Comparison of ENCODE assay signal across 8 mouse cellular contexts in genomic region chr10:126919067-126919466, GRCm38 (mm10). TPM values are rescaled to one million over a fixed set of nuclear protein-coding genes. Genes with fewer than 3 reads are reported as not detected.
A peak's percentile ranks its signal among the peaks of the same experiment; 100 is the strongest.
DNase-seq lines count a peak whose midpoint lies in the region; ATAC-seq and TF ChIP-seq lines count a peak whose summit lies in the region.

No protein-coding gene starts in this region.

- peaks cover 6% of the 10 kb centered on the region; the same call in 1 of the 2 replicates for H3K4me1 ChIP-seq in cerebellum, adult 2 months (ENCODE audit: control insufficient read depth, insufficient read depth, low read length)
- no peaks in the 10 kb centered on the region for H3K4me1 ChIP-seq in hindbrain, embryonic 11.5 days (replicated peaks; ENCODE audit: control insufficient read depth, insufficient read depth, low read length)
- H3K4me1 ChIP-seq in lung, embryonic 16.5 days (replicated peaks; ENCODE audit: control insufficient read depth, insufficient read depth, low read length) = no peaks in the 10 kb centered on the region

- no peak overlapping the region for H3K4me2 ChIP-seq in hindbrain, embryonic 11.5 days (replicated peaks; ENCODE audit: low read depth, low read length)
- no peak overlapping the region for H3K4me2 ChIP-seq in lung, embryonic 16.5 days (ENCODE audit: low read depth, low read length)

- H3K9ac ChIP-seq in hindbrain, embryonic 11.5 days (ENCODE audit: low read depth, low read length) = no peak overlapping the region
- H3K9ac ChIP-seq in lung, embryonic 16.5 days (ENCODE audit: low read length) = no peak overlapping the region

- H3K36me3 ChIP-seq in hindbrain, embryonic 11.5 days (ENCODE audit: control insufficient read depth, insufficient read depth, low read length) = no peaks in the 10 kb centered on the region
- no peaks in the 10 kb centered on the region for H3K36me3 ChIP-seq in lung, embryonic 16.5 days (ENCODE audit: control insufficient read depth, insufficient read depth, low read length)

- H3K4me3 ChIP-seq in cerebellum, adult 2 months (replicated peaks; ENCODE audit: insufficient read depth, low read depth, low read length) = no peak overlapping the region
- H3K4me3 ChIP-seq in hindbrain, embryonic 11.5 days (ENCODE audit: low read depth, low read length) = no peak overlapping the region
- H3K4me3 ChIP-seq in lung, embryonic 16.5 days (ENCODE audit: low read length) = no peak overlapping the region

- peak; percentile 81 for DNase-seq in MEL-GATA-1-ER (ENCODE audit: extremely low read depth, low read depth)
- DNase-seq in cerebellum, adult 2 months = peak; percentile 88 to 97
- DNase-seq in forelimb bud, embryonic 11.5 days (ENCODE audit: low read depth, low spot score) = peak; percentile 94
- peak; percentile 98 for DNase-seq in hindbrain, embryonic 11.5 days (ENCODE audit: low spot score)
- peak; percentile 88 for DNase-seq in layer of hippocampus, adult 9-11 months
- DNase-seq in ovary, postnatal 36 days (ENCODE audit: low spot score) = peak; percentile 87
- peak; percentile 90 for DNase-seq in thymus, postnatal 14 days

- TF ChIP-seq CTCF in cerebellum, adult 2 months (IDR thresholded peaks at IDR 0.05; ENCODE audit: borderline replicate concordance, insufficient read depth, low read depth, low read length) = peak; percentile 100

- H3K27ac ChIP-seq in cerebellum, adult 2 months (ENCODE audit: insufficient read depth, low read length) = no peak overlapping the region
- no peak overlapping the region for H3K27ac ChIP-seq in hindbrain, embryonic 11.5 days (ENCODE audit: low read depth, low read length)
- no peak overlapping the region for H3K27ac ChIP-seq in lung, embryonic 16.5 days (ENCODE audit: low read length)

- H3K9me3 ChIP-seq in hindbrain, embryonic 11.5 days (ENCODE audit: control insufficient read depth, low read length) = no peaks in the 10 kb centered on the region; the same call in 1 of the 2 replicates
- H3K9me3 ChIP-seq in lung, embryonic 16.5 days (ENCODE audit: control insufficient read depth, low read length) = peaks cover 6% of the 10 kb centered on the region

- ATAC-seq in hindbrain, embryonic 11.5 days (ENCODE audit: low FRiP score) = peak; percentile 81
- peak; percentile 87 for ATAC-seq in lung, embryonic 16.5 days (ENCODE audit: low read depth)

- no peaks in the 10 kb centered on the region for H3K27me3 ChIP-seq in cerebellum, adult 2 months (ENCODE audit: control insufficient read depth, insufficient read depth, low read length)
- H3K27me3 ChIP-seq in hindbrain, embryonic 11.5 days (ENCODE audit: control insufficient read depth, insufficient read depth, low read length) = no peaks in the 10 kb centered on the region
- H3K27me3 ChIP-seq in lung, embryonic 16.5 days (ENCODE audit: control insufficient read depth, insufficient read depth, low read depth, low read length) = no peaks in the 10 kb centered on the region

- TF ChIP-seq POLR2A in cerebellum, adult 2 months (IDR thresholded peaks at IDR 0.05; ENCODE audit: borderline replicate concordance, insufficient read depth, low read length) = no peak

- WGBS in cerebellum, adult 2 months = under 1% methylated on average over 9 of the region's 9 CpGs
- 5% methylated on average over 9 of the region's 9 CpGs for WGBS in hindbrain, embryonic 11.5 days
- WGBS in lung, embryonic 16.5 days = under 1% methylated on average over 9 of the region's 9 CpGs

RNA-seq across cellular contexts. Expression of gene Atp23, which starts 17.9 kb away (rescaled TPM):
- polyA plus RNA-seq in cerebellum, adult 2 months (2012; rRNA removed) = 10.2 and 10.4 TPM in 2 replicates
- polyA plus RNA-seq in hindbrain, embryonic 11.5 days (2014; fragmentation: Nextera tagmentation; extraction: Ambion mirVana) = 14.3 TPM in 2 replicates
- polyA plus RNA-seq in lung, embryonic 16.5 days (2015; fragmentation: Nextera tagmentation; extraction: Ambion mirVana) = 13.8 and 14.0 TPM in 2 replicates

RNA-seq across cellular contexts. Expression of gene Ctdsp2, which starts 59.5 kb away (rescaled TPM):
- polyA plus RNA-seq in cerebellum, adult 2 months (2012; rRNA removed) = 96.2 and 101 TPM in 2 replicates
- polyA plus RNA-seq in hindbrain, embryonic 11.5 days (2014; fragmentation: Nextera tagmentation; extraction: Ambion mirVana) = 38.7 and 40.3 TPM in 2 replicates
- polyA plus RNA-seq in lung, embryonic 16.5 days (2015; fragmentation: Nextera tagmentation; extraction: Ambion mirVana) = 66.2 and 72.0 TPM in 2 replicates
